Mouse (Mus musculus) erythroblast, embryonic 14.5 days (primary cell): ENCODE results near the gene Ncapd3.

Source experiments
- GATA1 ChIP-seq: IDR thresholded peaks from 2 replicates; pipeline ENCODE4 v1.6.1; 2012; ENCODE audit warnings: low read length, inconsistent platforms, mixed read lengths
- TAL1 ChIP-seq: IDR thresholded peaks from 3 replicates; pipeline ENCODE4 v1.6.1; 2012; ENCODE audit warnings: low read length, inconsistent platforms, mixed read lengths

DNA sequence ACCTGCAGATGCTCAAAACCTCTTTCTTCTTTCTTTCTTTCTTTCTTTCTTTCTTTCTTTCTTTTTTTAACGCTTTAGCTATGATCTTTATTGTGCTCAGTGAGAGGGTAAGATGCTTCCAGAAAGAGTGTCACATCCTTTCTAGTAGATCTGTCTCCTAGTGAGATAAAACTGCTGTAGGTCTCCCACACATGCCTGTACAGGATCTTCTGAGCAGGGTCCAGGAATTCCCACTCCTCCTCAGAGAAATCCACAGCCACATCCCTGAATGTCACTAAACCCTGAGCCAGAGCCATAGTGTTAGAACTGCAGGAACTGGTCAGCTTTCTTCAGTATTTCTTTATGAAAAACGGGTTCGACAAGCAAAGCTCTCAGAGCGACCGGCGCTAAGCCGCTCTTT, 105.4 kb downstream of the Ncapd3 start:
- TF ChIP-seq TAL1 (no peak), GATA1 (no peak)
